Mouse (Mus musculus): Measurements from ENCODE around the gene Plscr2.

DNA sequence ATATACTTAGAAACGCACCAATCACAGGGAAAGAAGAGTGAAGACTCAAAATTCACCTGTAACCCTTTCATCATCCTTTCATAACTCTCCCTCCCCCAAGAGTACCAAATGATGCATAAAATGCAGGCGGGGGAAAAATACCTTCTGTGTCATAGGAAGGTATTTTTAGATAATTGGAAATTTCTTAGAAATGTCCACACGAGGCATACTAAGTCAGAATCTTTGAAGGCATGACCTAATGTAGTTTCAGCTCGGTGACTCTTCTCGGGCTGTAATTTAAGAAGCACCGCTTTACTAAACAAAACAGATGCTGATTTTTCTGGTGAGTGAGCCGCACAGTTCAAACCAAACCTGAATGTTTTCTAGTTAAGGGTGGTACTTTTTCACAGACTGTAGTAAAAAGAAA, 26.0 kb upstream of the Plscr2 start, which contains the start of gene Plscr1:
- TF ChIP-seq CTCF (IDR thresholded peaks at IDR 0.05; ENCODE audit: low read depth) (no peak), EP300 (IDR thresholded peaks at IDR 0.05; ENCODE audit: low read depth) (no peak)
